Comparison of ENCODE assay signal across 8 mouse cellular contexts in genomic region chr19:55740753-55741438, GRCm38 (mm10). TPM values are rescaled to one million over a fixed set of nuclear protein-coding genes. Genes with fewer than 3 reads are reported as not detected.
A peak's percentile ranks its signal among the peaks of the same experiment; 100 is the strongest.
DNase-seq lines count a peak whose midpoint lies in the region; ATAC-seq lines count a peak whose summit lies in the region.

No protein-coding gene starts in this region.

- no peaks in the 10 kb centered on the region for H3K9me3 ChIP-seq in kidney, embryonic 16.5 days (ENCODE audit: low read length)
- no peaks in the 10 kb centered on the region for H3K9me3 ChIP-seq in forebrain, embryonic 11.5 days (ENCODE audit: control insufficient read depth, low read length)
- no peaks in the 10 kb centered on the region for H3K9me3 ChIP-seq in limb, embryonic 10.5 days (replicated peaks)

- WGBS in kidney, embryonic 16.5 days = 10% methylated on average over 10 of the region's 10 CpGs
- WGBS in forebrain, embryonic 11.5 days = 12% methylated on average over 10 of the region's 10 CpGs
- WGBS in limb, embryonic 10.5 days = 13% methylated on average over 10 of the region's 10 CpGs

- H3K4me2 ChIP-seq in kidney, embryonic 16.5 days (replicated peaks; ENCODE audit: low read depth, low read length) = peak overlapping the region; percentile 79
- peak overlapping the region; percentile 97 for H3K4me2 ChIP-seq in forebrain, embryonic 11.5 days (ENCODE audit: low read depth, low read length, severe bottlenecking)

- peak overlapping the region; percentile 69 for H3K4me3 ChIP-seq in kidney, embryonic 16.5 days (ENCODE audit: low read length)
- peak overlapping the region; percentile 92 for H3K4me3 ChIP-seq in forebrain, embryonic 11.5 days (ENCODE audit: low read depth, low read length)
- peak overlapping the region; percentile 94 for H3K4me3 ChIP-seq in limb, embryonic 10.5 days

- H3K27me3 ChIP-seq in kidney, embryonic 16.5 days (ENCODE audit: insufficient read depth, low read length) = no peaks in the 10 kb centered on the region
- no peaks in the 10 kb centered on the region for H3K27me3 ChIP-seq in forebrain, embryonic 11.5 days (ENCODE audit: control insufficient read depth, insufficient read depth, low read length)
- H3K27me3 ChIP-seq in limb, embryonic 10.5 days (ENCODE audit: low read depth, poor library complexity, severe bottlenecking) = no peaks in the 10 kb centered on the region

- peak overlapping the region; percentile 99 for H3K9ac ChIP-seq in kidney, embryonic 16.5 days (replicated peaks; ENCODE audit: low read length)
- H3K9ac ChIP-seq in forebrain, embryonic 11.5 days (ENCODE audit: low read length) = peak overlapping the region; percentile 97

- peak overlapping the region; percentile 92 for H3K27ac ChIP-seq in kidney, embryonic 16.5 days (ENCODE audit: low read length)
- peak overlapping the region; percentile 48; the same call in 1 of the 2 replicates for H3K27ac ChIP-seq in forebrain, embryonic 11.5 days (ENCODE audit: low read depth, low read length)
- H3K27ac ChIP-seq in limb, embryonic 10.5 days = peak overlapping the region; percentile 100

- H3K36me3 ChIP-seq in kidney, embryonic 16.5 days (ENCODE audit: insufficient read depth, low read length) = no peaks in the 10 kb centered on the region
- H3K36me3 ChIP-seq in forebrain, embryonic 11.5 days (ENCODE audit: control insufficient read depth, insufficient read depth, low read length) = no peaks in the 10 kb centered on the region
- no peaks in the 10 kb centered on the region for H3K36me3 ChIP-seq in limb, embryonic 10.5 days

- no peak for ATAC-seq in kidney, embryonic 16.5 days (ENCODE audit: low FRiP score, low TSS enrichment)
- ATAC-seq in forebrain, embryonic 11.5 days (replicated peaks; ENCODE audit: low FRiP score) = no peak
- ATAC-seq in monocyte, adult 5-6 weeks (replicated peaks; ENCODE audit: insufficient number of reproducible peaks, low FRiP score, low TSS enrichment, poor library complexity, severe bottlenecking) = peak; percentile 29

- no peak for DNase-seq in kidney, postnatal 36 days
- DNase-seq in forebrain, embryonic 11.5 days (ENCODE audit: low spot score) = no peak
- DNase-seq in limb, embryonic 10.5 days (ENCODE audit: low spot score) = no peak
- DNase-seq in layer of hippocampus, adult 18-20 months (ENCODE audit: low spot score in 2 of 2) = no peak
- DNase-seq in left cerebral cortex, adult 18-20 months (ENCODE audit: low spot score in 2 of 2) = no peak
- no peak for DNase-seq in cerebellum, postnatal 10 days

- peaks cover 14% of the 10 kb centered on the region for H3K4me1 ChIP-seq in kidney, embryonic 16.5 days (ENCODE audit: insufficient read depth, low read length)
- peaks cover 12% of the 10 kb centered on the region for H3K4me1 ChIP-seq in forebrain, embryonic 11.5 days (replicated peaks; ENCODE audit: control insufficient read depth, insufficient read depth, low read length)
- peaks cover 43% of the 10 kb centered on the region for H3K4me1 ChIP-seq in limb, embryonic 10.5 days

RNA-seq across cellular contexts. Expression of gene Tcf7l2, which starts 0.7 kb away (rescaled TPM):
- 50.1 and 68.9 TPM in 2 replicates for polyA plus RNA-seq in kidney, embryonic 16.5 days (2015; fragmentation: Nextera tagmentation; extraction: Ambion mirVana)
- polyA plus RNA-seq in forebrain, embryonic 11.5 days (2014; fragmentation: Nextera tagmentation; extraction: Ambion mirVana) = 146 and 150 TPM in 2 replicates
- 96.4 and 166 TPM in 2 replicates for polyA plus RNA-seq in limb, embryonic 10.5 days (2016; fragmentation: Nextera tagmentation; extraction: Ambion mirVana)
- total RNA-seq in monocyte, adult 5-6 weeks (2017) = 11.3 to 16.3 TPM (median 15.3 TPM) in 3 replicates
- total RNA-seq in layer of hippocampus, adult 18-20 months (2021) = 10 to 100 TPM; 10.5 to 13.1 TPM
- total RNA-seq in left cerebral cortex, adult 18-20 months (2021) = 1 to 10 TPM; 7.4 to 8.9 TPM

Comparison
In these comparisons a context has a peak if more than half of its experiments do, and no peak if none do; other contexts are left out.
1. H3K27ac ChIP-seq: peak in every context shown above with its lines; median percentile 100 in limb, embryonic 10.5 days; 92 in kidney, embryonic 16.5 days; 48 in forebrain, embryonic 11.5 days.